Mouse (Mus musculus) midbrain, postnatal 0 days (tissue): ENCODE results near the gene Rab38. TPM values are rescaled to one million over a fixed set of nuclear protein-coding genes. Genes with fewer than 3 reads are reported as not detected.

Experiments
- ATAC-seq: fragments of 200-750 bp; cut with Nextera tagmentation; 2 replicates; pipeline ENCODE4 v1.8.0; 2017; ENCODE audit warnings: moderate number of reproducible peaks, mild to moderate bottlenecking, moderate TSS enrichment, moderate library complexity; ENCODE audit not compliant: low FRiP score
- DNase-seq: peaks from one replicate; pipeline ENCODE4 v3.0.0-alpha.2; 2015; ENCODE audit warnings: low spot score
- H3K27ac ChIP-seq: fragments of 300-500 bp; sonication (generic); 2 replicates; pipeline ENCODE4 v1.5.1; 2014; ENCODE audit warnings: low read depth, mild to moderate bottlenecking, low read length, mixed read lengths
- H3K27me3 ChIP-seq: fragments of 300-500 bp; sonication (generic); 2 replicates; pipeline ENCODE4 v1.6.1; 2014; ENCODE audit warnings: low read length, control low read depth, mixed read lengths; ENCODE audit not compliant: insufficient read depth
- H3K36me3 ChIP-seq: fragments of 300-500 bp; sonication (generic); 2 replicates; pipeline ENCODE4 v1.6.1; 2014; ENCODE audit warnings: low read length, control low read depth, mixed read lengths; ENCODE audit not compliant: insufficient read depth
- H3K4me1 ChIP-seq: fragments of 300-500 bp; sonication (generic); 2 replicates; pipeline ENCODE4 v1.6.1; 2014; ENCODE audit warnings: mild to moderate bottlenecking, control low read depth, antibody characterized with exemption, low read length, mixed read lengths; ENCODE audit not compliant: insufficient read depth
- H3K4me2 ChIP-seq: fragments of 300-500 bp; sonication (generic); 2 replicates; pipeline ENCODE4 v1.6.1; 2014; ENCODE audit warnings: low read depth, mild to moderate bottlenecking, low read length, mixed read lengths; ENCODE audit not compliant: poor library complexity, severe bottlenecking
- H3K4me3 ChIP-seq: fragments of 300-500 bp; sonication (generic); 2 replicates; pipeline ENCODE4 v1.5.1; 2014; ENCODE audit warnings: low read depth, mild to moderate bottlenecking, low read length, moderate library complexity
- H3K9ac ChIP-seq: fragments of 300-500 bp; sonication (generic); replicated peaks from 2 replicates; pipeline ENCODE4 v1.6.1; 2014; ENCODE audit warnings: mild to moderate bottlenecking, low read length, moderate library complexity, mixed read lengths; ENCODE audit not compliant: poor library complexity, severe bottlenecking
- H3K9me3 ChIP-seq: fragments of 300-500 bp; sonication (generic); 2 replicates; pipeline ENCODE4 v1.6.1; 2016; ENCODE audit warnings: low read length, control low read depth
- CTCF ChIP-seq: IDR thresholded peaks from 2 replicates; pipeline ENCODE4 v1.5.1; 2016; ENCODE audit warnings: antibody characterized with exemption, mild to moderate bottlenecking
- WGBS: fragments of 180-500 bp; shearing (Covaris S2); extraction: QIAGEN DNeasy Blood & Tissue Kit; methylation state at CpG from one replicate; pipeline ENCODE4 v1.1.7; 2014; 5-methylcytosine and 5-hydroxymethylcytosine counted together
- polyA plus RNA-seq: library from polyadenylated mRNA; unstranded; fragments of >200 nt; fragmentation: Nextera tagmentation; extraction: Ambion mirVana; gene quantifications from 2 replicates; pipeline ENCODE4 v1.2.1, GENCODE M21; 2015
- total RNA-seq: library from RNA; depleted of rRNA; stranded (reverse); fragments of >200 nt; gene quantifications from 2 replicates; pipeline ENCODE4 v1.2.3, GENCODE M21; 2014

Gene Rab38
- total and polyA plus RNA-seq, 2 experiments from 2014 or later: 0.91 to 2.6 TPM

DNA sequence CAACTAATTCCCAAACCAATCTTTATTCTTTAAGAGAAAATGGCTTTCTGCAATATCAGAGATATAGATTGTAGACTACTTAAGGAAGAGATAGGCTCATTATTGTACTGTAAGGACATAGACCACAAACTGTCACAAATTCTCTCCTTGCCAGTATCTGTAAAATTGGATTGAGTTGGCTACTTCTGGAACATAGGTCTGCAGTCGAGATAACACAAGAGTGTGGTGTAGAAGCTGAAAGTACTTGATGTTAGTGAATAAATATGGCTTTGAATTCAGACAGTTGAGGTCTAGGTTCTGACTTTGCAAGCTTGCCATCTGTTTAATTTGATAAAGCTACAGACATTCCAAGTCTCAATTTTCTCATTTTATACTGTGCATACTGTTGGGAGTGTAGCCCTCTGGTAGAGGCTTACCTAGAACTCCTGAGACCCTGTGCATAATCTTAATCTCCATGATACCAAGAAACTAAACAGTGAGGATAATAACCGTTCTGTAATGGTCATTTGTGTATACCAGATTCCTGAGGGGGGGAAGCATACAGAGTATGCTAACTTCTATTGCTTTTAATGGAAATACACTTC lies 15.3 kb downstream of the Rab38 start:
- H3K4me3 ChIP-seq: no peak overlapping the region
- H3K9ac ChIP-seq: no peak overlapping the region
- DNase-seq: no peak
- no peaks in the 10 kb centered on the region for H3K27me3 ChIP-seq
- H3K9me3 ChIP-seq: no peaks in the 10 kb centered on the region
- H3K27ac ChIP-seq: no peak overlapping the region
- no peak for ATAC-seq
- H3K4me2 ChIP-seq: no peak overlapping the region
- no peak for TF ChIP-seq CTCF
- no peaks in the 10 kb centered on the region for H3K4me1 ChIP-seq
- H3K36me3 ChIP-seq: no peaks in the 10 kb centered on the region
- 68% methylated on average over 2 of the region's 2 CpGs for whole genome bisulfite sequencing

- Histone ChIP-seq H3K4me2 (no peak overlapping the region), H3K4me1 (no peaks in the 10 kb centered on the region), H3K27me3 (no peaks in the 10 kb centered on the region), H3K36me3 (no peaks in the 10 kb centered on the region), H3K4me3 (no peak overlapping the region), H3K9me3 (no peaks in the 10 kb centered on the region), H3K9ac (no peak overlapping the region), H3K27ac (no peak overlapping the region)
- no peak for TF ChIP-seq CTCF
- WGBS: 83% methylated on average over 1 of the region's 1 CpGs
- ATAC-seq: no peak
- DNase-seq: no peak
These were observed 23.2 kb downstream of the Rab38 start for GRCm38 (mm10) chr7:88453234-88453633.

GRCm38 (mm10) chr7:88457827-88458226 lies 27.8 kb downstream of the Rab38 start:
- H3K9me3 ChIP-seq: no peaks in the 10 kb centered on the region
- no peak overlapping the region for H3K27ac ChIP-seq
- H3K36me3 ChIP-seq: no peaks in the 10 kb centered on the region
- H3K27me3 ChIP-seq: no peaks in the 10 kb centered on the region
- H3K4me3 ChIP-seq: no peak overlapping the region
- ATAC-seq: no peak
- H3K4me1 ChIP-seq: no peaks in the 10 kb centered on the region
- H3K9ac ChIP-seq: no peak overlapping the region
- no peak overlapping the region for H3K4me2 ChIP-seq
- no peak for DNase-seq
- 92% methylated on average over 3 of the region's 3 CpGs for WGBS
- no peak for TF ChIP-seq CTCF

DNA sequence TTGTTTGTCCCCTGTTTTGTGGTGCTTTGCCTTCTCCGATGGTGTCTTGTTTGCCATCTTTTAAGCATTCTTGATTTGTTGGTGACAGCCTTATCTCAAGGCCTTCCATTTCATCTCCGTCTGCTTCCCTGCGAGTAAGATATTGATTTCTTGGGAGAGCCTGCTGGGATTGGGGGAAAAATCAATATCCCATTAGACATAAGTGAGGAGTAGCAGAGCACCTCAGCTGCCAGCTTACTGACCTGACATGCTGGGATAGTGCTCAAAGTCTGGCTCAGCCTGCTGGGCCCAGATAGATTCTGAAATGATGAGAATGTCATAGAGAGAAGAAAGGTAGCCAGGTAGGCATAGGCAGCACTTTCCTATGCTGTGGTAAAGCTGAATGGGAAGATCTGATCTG lies 37.7 kb downstream of the Rab38 start:
- Histone ChIP-seq H3K9me3 (no peaks in the 10 kb centered on the region), H3K36me3 (no peaks in the 10 kb centered on the region), H3K27ac (no peak overlapping the region), H3K4me3 (no peak overlapping the region), H3K4me1 (no peaks in the 10 kb centered on the region), H3K9ac (no peak overlapping the region), H3K27me3 (no peaks in the 10 kb centered on the region), H3K4me2 (no peak overlapping the region)
- no peak for DNase-seq
- no peak for ATAC-seq
- 72% methylated on average over 3 of the region's 3 CpGs for WGBS
- no peak for TF ChIP-seq CTCF

- no peak overlapping the region for H3K27ac ChIP-seq
- H3K4me3 ChIP-seq: no peak overlapping the region
- 88% methylated on average over 7 of the region's 7 CpGs for WGBS
- DNase-seq (no peak), ATAC-seq (no peak)
- no peak for TF ChIP-seq CTCF
- H3K9ac ChIP-seq: no peak overlapping the region
- H3K27me3 ChIP-seq: no peaks in the 10 kb centered on the region
- H3K36me3 ChIP-seq: no peaks in the 10 kb centered on the region
- H3K9me3 ChIP-seq: no peaks in the 10 kb centered on the region
- no peak overlapping the region for H3K4me2 ChIP-seq
- no peaks in the 10 kb centered on the region for H3K4me1 ChIP-seq
These were observed 52.1 kb downstream of the Rab38 start for GRCm38 (mm10) chr7:88482110-88482619.

DNA sequence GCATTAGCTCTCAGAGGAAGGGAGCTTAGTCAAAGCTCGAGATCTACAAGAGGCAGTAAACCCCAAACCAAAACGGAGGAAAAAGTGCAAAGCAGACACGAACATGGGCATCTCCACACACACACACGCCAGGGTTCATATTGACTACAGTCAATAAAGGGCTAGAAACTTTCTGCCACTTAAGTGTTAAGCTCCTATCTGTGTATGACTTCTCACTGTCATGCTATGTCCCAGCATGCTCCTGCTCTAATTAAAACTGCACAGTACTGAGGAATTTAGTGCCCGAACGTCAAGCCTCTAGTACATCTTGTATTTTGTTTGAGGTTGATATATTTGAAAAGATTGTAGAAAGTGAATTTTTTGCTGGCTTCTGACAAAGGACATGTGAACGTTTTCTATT lies 52.6 kb downstream of the Rab38 start:
- Histone ChIP-seq H3K36me3 (no peaks in the 10 kb centered on the region), H3K9ac (no peak overlapping the region), H3K4me3 (no peak overlapping the region), H3K27me3 (no peaks in the 10 kb centered on the region), H3K4me1 (no peaks in the 10 kb centered on the region), H3K4me2 (no peak overlapping the region), H3K27ac (no peak overlapping the region), H3K9me3 (no peaks in the 10 kb centered on the region)
- ATAC-seq: no peak
- DNase-seq: no peak
- WGBS: 78% methylated on average over 7 of the region's 7 CpGs
- TF ChIP-seq CTCF: no peak
